Mouse (Mus musculus) thymus, postnatal 10 days (tissue): ENCODE measurements around the gene Vps25.

Source experiments
- DNase-seq, 2 experiments: peaks; one replicate each; pipeline ENCODE4 v3.0.0; 2021; ENCODE audit warnings: low spot score in 2 of 2

The Vps25 gene

GRCm38 (mm10) chr11:101253613-101254389 lies at the start of gene Vps25:
Gene Vps25 (plus strand): TSS chr11:101253707.
- peak; percentile 67 to 81 for DNase-seq

- DNase-seq, result peak in 1 of 2 experiments; percentile 76
Observed at GRCm38 (mm10) chr11:101211970-101212369, 41.5 kb upstream of the Vps25 start.

- no peak for DNase-seq
Observed at GRCm38 (mm10) chr11:101216936-101217335, 36.6 kb upstream of the Vps25 start.

GRCm38 (mm10) chr11:101218436-101219055 lies 35.0 kb upstream of the Vps25 start:
- peak; percentile 32 to 41 for DNase-seq

GRCm38 (mm10) chr11:101220853-101221252 lies 32.7 kb upstream of the Vps25 start:
- no peak for DNase-seq

GRCm38 (mm10) chr11:101221306-101221986 lies 32.1 kb upstream of the Vps25 start:
- no peak for DNase-seq

GRCm38 (mm10) chr11:101224337-101224736 lies 29.2 kb upstream of the Vps25 start:
- no peak for DNase-seq

GRCm38 (mm10) chr11:101225331-101226064 lies 28.0 kb upstream of the Vps25 start:
- no peak for DNase-seq

GRCm38 (mm10) chr11:101226065-101226701 lies 27.3 kb upstream of the Vps25 start, which contains the start of gene Ezh1:
Gene Ezh1 (minus strand): TSS chr11:101226463.
- DNase-seq, result peak; percentile 83 to 87

GRCm38 (mm10) chr11:101229361-101229900 lies 24.1 kb upstream of the Vps25 start:
- DNase-seq, result no peak

- DNase-seq, result no peak
Observed at GRCm38 (mm10) chr11:101230061-101230511, 23.4 kb upstream of the Vps25 start.

- DNase-seq, result no peak
Observed at GRCm38 (mm10) chr11:101230526-101230925, 23.0 kb upstream of the Vps25 start.

GRCm38 (mm10) chr11:101230991-101231871 lies 22.3 kb upstream of the Vps25 start:
- DNase-seq, result no peak

GRCm38 (mm10) chr11:101232010-101232839 lies 21.3 kb upstream of the Vps25 start:
- DNase-seq, result no peak

- no peak for DNase-seq
Observed at GRCm38 (mm10) chr11:101233240-101233639, 20.3 kb upstream of the Vps25 start.

GRCm38 (mm10) chr11:101234124-101234523 lies 19.4 kb upstream of the Vps25 start:
- no peak for DNase-seq

- no peak for DNase-seq
Observed at GRCm38 (mm10) chr11:101235429-101235828, 18.1 kb upstream of the Vps25 start.

GRCm38 (mm10) chr11:101236782-101237181 lies 16.7 kb upstream of the Vps25 start:
- no peak for DNase-seq

- no peak for DNase-seq
Observed at GRCm38 (mm10) chr11:101238071-101238647, 15.3 kb upstream of the Vps25 start.
